Mouse (Mus musculus) myocyte (in vitro differentiated cells): ENCODE data around the gene Alg9. TPM values are rescaled to one million over a fixed set of nuclear protein-coding genes. Genes with fewer than 3 reads are reported as not detected.
"Not testable (repeated sequence)": the region's sequence is repeated elsewhere in the genome, so short reads cannot be mapped to it uniquely, and the experiment has no call there.

Source experiments
- H3K27me3 ChIP-seq: one replicate; pipeline ENCODE4 v1.6.1; 2011; ENCODE audit not compliant: control insufficient read depth, insufficient read depth, insufficient read length
- H3K36me3 ChIP-seq: one replicate; pipeline ENCODE4 v1.6.1; 2011; ENCODE audit not compliant: control insufficient read depth, insufficient read depth
- H3K4me2 ChIP-seq: one replicate; pipeline ENCODE4 v1.6.1; 2011; ENCODE audit warnings: low read depth, control low read depth
- H3K4me3 ChIP-seq: one replicate; pipeline ENCODE4 v1.5.1; 2011; ENCODE audit warnings: mild to moderate bottlenecking, control low read depth, moderate library complexity
- H3K79me2 ChIP-seq: one replicate; pipeline ENCODE4 v1.6.1; 2011; ENCODE audit not compliant: control insufficient read depth, insufficient read depth
- H3ac ChIP-seq: one replicate; pipeline ENCODE4 v1.6.1; 2011; ENCODE audit not compliant: control insufficient read depth, insufficient read length
- CEBPB ChIP-seq: IDR thresholded peaks from 2 replicates; pipeline ENCODE4 v1.6.1; 2011; ENCODE audit warnings: mild to moderate bottlenecking, moderate library complexity; ENCODE audit not compliant: poor library complexity, insufficient read depth, severe bottlenecking
- E2F4 ChIP-seq: IDR thresholded peaks from one replicate; pipeline ENCODE4 v1.6.1; 2011; ENCODE audit warnings: mild to moderate bottlenecking, control low read depth, moderate library complexity; ENCODE audit not compliant: insufficient read depth
- MAX ChIP-seq: IDR thresholded peaks from one replicate; pipeline ENCODE4 v1.6.1; 2011; ENCODE audit warnings: low read depth, mild to moderate bottlenecking, control low read depth
- MYOD1 ChIP-seq, 3 experiments: IDR thresholded peaks; one replicate each; pipeline ENCODE4 v1.6.1; 2011; ENCODE audit warnings: control low read depth in 2 of 3, low read depth in 2 of 3, mild to moderate bottlenecking in 2 of 3, moderate library complexity in 1 of 3; ENCODE audit not compliant: insufficient read length in 2 of 3, control insufficient read depth in 1 of 3
- MYOG ChIP-seq, 3 experiments: IDR thresholded peaks; one replicate each; pipeline ENCODE4 v1.6.1; 2011; ENCODE audit warnings: control low read depth in 2 of 3, low read depth in 2 of 3, mild to moderate bottlenecking in 2 of 3; ENCODE audit not compliant: insufficient read length in 2 of 3, control insufficient read depth in 1 of 3, insufficient read depth in 1 of 3
- POLR2A ChIP-seq: IDR thresholded peaks from one replicate; pipeline ENCODE4 v1.6.1; 2011; ENCODE audit warnings: low read depth, mild to moderate bottlenecking, control low read depth, moderate library complexity; ENCODE audit not compliant: insufficient read length
- POLR2AphosphoS2 ChIP-seq: IDR thresholded peaks from one replicate; pipeline ENCODE4 v1.6.1; 2011; ENCODE audit warnings: low read depth, control low read depth; ENCODE audit not compliant: insufficient read length
- REST ChIP-seq: IDR thresholded peaks from one replicate; pipeline ENCODE4 v1.6.1; 2011; ENCODE audit warnings: mild to moderate bottlenecking, control low read depth, moderate library complexity; ENCODE audit not compliant: insufficient read depth, insufficient read length
- SRF ChIP-seq: IDR thresholded peaks from one replicate; pipeline ENCODE4 v1.6.1; 2011; ENCODE audit warnings: low read depth; ENCODE audit not compliant: control insufficient read depth, insufficient read length
- TCF12 ChIP-seq: IDR thresholded peaks from one replicate; pipeline ENCODE4 v1.6.1; 2011; ENCODE audit warnings: mild to moderate bottlenecking, control low read depth; ENCODE audit not compliant: poor library complexity, insufficient read depth, severe bottlenecking
- TCF3 ChIP-seq: IDR thresholded peaks from one replicate; pipeline ENCODE4 v1.6.1; 2011; ENCODE audit warnings: low read depth, control low read depth; ENCODE audit not compliant: insufficient read length
- USF1 ChIP-seq: IDR thresholded peaks from one replicate; pipeline ENCODE4 v1.6.1; 2011; ENCODE audit warnings: low read depth, mild to moderate bottlenecking, control low read depth, moderate library complexity
- polyA plus RNA-seq: library from polyadenylated mRNA; unstranded; fragments of >200 nt; fragmentation: generic; extraction: Trizol; gene quantifications from one replicate; pipeline ENCODE4 v1.2.1, GENCODE M21; 2012; ENCODE audit warnings: missing spikeins

Alg9 gene
- polyA plus RNA-seq, 1 experiment: 22.5 TPM

- Histone ChIP-seq H3K79me2 (no peaks in the 10 kb centered on the region), H3K4me2 (no peak overlapping the region), H3K27me3 (no peaks in the 10 kb centered on the region), H3K4me3 (no peak overlapping the region), H3K36me3 (peaks cover 5% of the 10 kb centered on the region), H3ac (no peak overlapping the region)
- TF ChIP-seq REST (no peak), MYOG (IDR thresholded peaks at IDR 0.05; ENCODE audit: control insufficient read depth in 1 of 3, insufficient read depth in 1 of 3, insufficient read length in 2 of 3, low read depth in 2 of 3) (no peak), SRF (no peak), TCF3 (no peak), USF1 (no peak), POLR2A (no peak), MYOD1 (IDR thresholded peaks at IDR 0.05; ENCODE audit: control insufficient read depth in 1 of 3, insufficient read length in 2 of 3, low read depth in 2 of 3) (no peak), MAX (no peak)
Observed at GRCm38 (mm10) chr9:50831514-50831913, 56.7 kb downstream of the Alg9 start.

GRCm38 (mm10) chr9:50832162-50832561 is 57.3 kb downstream of the Alg9 start:
- Histone ChIP-seq H3K4me3 (no peak overlapping the region), H3ac (no peak overlapping the region), H3K36me3 (peaks cover 5% of the 10 kb centered on the region), H3K4me2 (no peak overlapping the region), H3K27me3 (no peaks in the 10 kb centered on the region), H3K79me2 (no peaks in the 10 kb centered on the region)
- TF ChIP-seq MAX (no peak), TCF12 (no peak), SRF (no peak), USF1 (no peak), MYOG (IDR thresholded peaks at IDR 0.05; ENCODE audit: control insufficient read depth in 1 of 3, insufficient read depth in 1 of 3, insufficient read length in 2 of 3, low read depth in 2 of 3) (no peak), E2F4 (no peak), CEBPB (no peak), REST (no peak), POLR2AphosphoS2 (no peak), POLR2A (no peak), MYOD1 (IDR thresholded peaks at IDR 0.05; ENCODE audit: control insufficient read depth in 1 of 3, insufficient read length in 2 of 3, low read depth in 2 of 3) (no peak), TCF3 (no peak)

- H3ac ChIP-seq, H3K36me3 ChIP-seq, H3K4me2 ChIP-seq, H3K27me3 ChIP-seq, H3K79me2 ChIP-seq, H3K4me3 ChIP-seq: not testable (repeated sequence)
Observed at GRCm38 (mm10) chr9:50832582-50832981, 57.8 kb downstream of the Alg9 start.

- Histone ChIP-seq H3K36me3 (peaks cover 5% of the 10 kb centered on the region), H3ac (no peak overlapping the region), H3K79me2 (no peaks in the 10 kb centered on the region), H3K27me3 (no peaks in the 10 kb centered on the region), H3K4me2 (no peak overlapping the region), H3K4me3 (no peak overlapping the region)
- no peak for TF ChIP-seq USF1
- TF ChIP-seq MYOG (IDR thresholded peaks at IDR 0.05; ENCODE audit: control insufficient read depth in 1 of 3, insufficient read depth in 1 of 3, insufficient read length in 2 of 3, low read depth in 2 of 3): no peak
- no peak for TF ChIP-seq POLR2AphosphoS2
- no peak for TF ChIP-seq REST
- TF ChIP-seq TCF12: no peak
- TF ChIP-seq SRF: no peak
- TF ChIP-seq TCF3: no peak
- no peak for TF ChIP-seq MYOD1 (IDR thresholded peaks at IDR 0.05; ENCODE audit: control insufficient read depth in 1 of 3, insufficient read length in 2 of 3, low read depth in 2 of 3)
- no peak for TF ChIP-seq MAX
- TF ChIP-seq E2F4: no peak
- TF ChIP-seq CEBPB: no peak
- TF ChIP-seq POLR2A: no peak
Observed at GRCm38 (mm10) chr9:50833786-50834185, 59.0 kb downstream of the Alg9 start.

- no peak overlapping the region for H3K4me3 ChIP-seq
- no peak overlapping the region for H3ac ChIP-seq
- no peak overlapping the region for H3K4me2 ChIP-seq
- no peaks in the 10 kb centered on the region for H3K79me2 ChIP-seq
- TF ChIP-seq TCF12: no peak
- no peak for TF ChIP-seq SRF
- TF ChIP-seq REST: no peak
- TF ChIP-seq POLR2AphosphoS2: no peak
- TF ChIP-seq E2F4: no peak
- no peak for TF ChIP-seq TCF3
- no peak for TF ChIP-seq USF1
- TF ChIP-seq POLR2A: no peak
- TF ChIP-seq CEBPB: no peak
- TF ChIP-seq MAX: no peak
- no peak for TF ChIP-seq MYOD1 (IDR thresholded peaks at IDR 0.05; ENCODE audit: control insufficient read depth in 1 of 3, insufficient read length in 2 of 3, low read depth in 2 of 3)
- no peak for TF ChIP-seq MYOG (IDR thresholded peaks at IDR 0.05; ENCODE audit: control insufficient read depth in 1 of 3, insufficient read depth in 1 of 3, insufficient read length in 2 of 3, low read depth in 2 of 3)
- H3K36me3 ChIP-seq: peaks cover 5% of the 10 kb centered on the region
- no peaks in the 10 kb centered on the region for H3K27me3 ChIP-seq
Observed at GRCm38 (mm10) chr9:50835068-50835705, 60.4 kb downstream of the Alg9 start.
